Mouse (Mus musculus) stomach, postnatal 0 days (tissue): Measurements from ENCODE around the gene Gm20479.
A peak's percentile ranks its signal among the peaks of the same experiment; 100 is the strongest.

Source experiments
- CTCF ChIP-seq: IDR thresholded peaks from 2 replicates; pipeline ENCODE4 v1.5.1; 2016; ENCODE audit warnings: antibody characterized with exemption, low read depth, mild to moderate bottlenecking, moderate library complexity
- EP300 ChIP-seq: optimal IDR thresholded peaks from 2 replicates; pipeline ENCODE3; 2016; ENCODE audit warnings: antibody characterized with exemption

GRCm38 (mm10) chr7:27335928-27336823 lies 21.0 kb downstream of the Gm20479 start:
- peak; percentile 99 for TF ChIP-seq CTCF
- no peak for TF ChIP-seq EP300
